Mouse (Mus musculus) layer of hippocampus, adult 2 months (tissue): ENCODE results near the gene Duxf3. TPM values are rescaled to one million over a fixed set of nuclear protein-coding genes. Genes with fewer than 3 reads are reported as not detected.

Experiments
- DNase-seq, 2 experiments: peaks; one replicate each; pipeline ENCODE4 v3.0.0; 2022; ENCODE audit warnings: low spot score in 2 of 2
- H3K27ac ChIP-seq: fragments of 200-600 bp; 2 replicates; pipeline ENCODE4 v1.8.1; 2022
- H3K4me3 ChIP-seq: fragments of 200-600 bp; 2 replicates; pipeline ENCODE4 v1.8.1; 2022; ENCODE audit warnings: mild to moderate bottlenecking
- CTCF ChIP-seq: fragments of 200-600 bp; conservative IDR thresholded peaks from 2 replicates; pipeline ENCODE4 v1.8.1; 2022; ENCODE audit warnings: antibody characterized with exemption, mild to moderate bottlenecking, moderate library complexity
- total RNA-seq, 2 experiments: library from RNA; stranded (reverse); gene quantifications; 2 replicates each; pipeline ENCODE4 v1.2.3; 2021

Gene Duxf3
- total RNA-seq, 2 experiments from 2014 or later: not detected

DNA sequence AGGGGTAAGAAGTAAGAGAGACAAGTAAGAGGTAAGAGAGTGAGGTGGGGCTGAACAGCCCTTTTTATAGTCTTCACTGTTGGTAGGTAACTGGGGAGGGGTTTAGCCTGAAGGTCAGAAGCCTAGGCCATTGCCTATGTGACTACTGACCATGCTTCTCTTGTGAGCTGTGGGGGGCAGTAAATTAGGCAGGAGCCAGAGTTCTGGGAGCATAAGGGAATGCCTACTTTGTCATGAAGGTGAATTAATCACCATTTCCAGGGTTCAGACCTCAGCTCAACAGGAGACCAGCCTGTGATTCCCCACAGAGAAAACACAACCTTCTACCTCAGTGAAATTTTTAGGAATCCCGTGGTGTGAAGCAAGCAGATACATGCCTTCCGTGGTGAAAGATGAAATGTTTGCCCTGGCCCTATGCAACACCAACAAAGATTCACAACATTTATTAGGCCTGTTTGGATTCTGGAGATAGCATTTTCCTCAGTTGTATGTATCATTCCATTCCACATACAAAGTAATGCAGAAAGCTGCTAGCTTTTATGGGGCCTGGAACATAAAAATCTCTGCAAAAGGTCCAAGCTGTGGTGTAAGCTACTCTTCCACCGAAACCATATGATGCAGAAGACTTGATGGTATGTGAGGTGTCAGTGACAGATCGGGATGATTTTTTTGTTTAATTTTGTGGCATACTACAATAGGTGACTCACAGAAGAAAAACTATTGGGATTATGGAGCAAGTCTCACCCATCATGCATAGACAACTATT lies 25.7 kb downstream of the Duxf3 start:
- DNase-seq: no peak
- no peak for TF ChIP-seq CTCF
- Histone ChIP-seq H3K27ac (no peak overlapping the region), H3K4me3 (no peak overlapping the region)

DNA sequence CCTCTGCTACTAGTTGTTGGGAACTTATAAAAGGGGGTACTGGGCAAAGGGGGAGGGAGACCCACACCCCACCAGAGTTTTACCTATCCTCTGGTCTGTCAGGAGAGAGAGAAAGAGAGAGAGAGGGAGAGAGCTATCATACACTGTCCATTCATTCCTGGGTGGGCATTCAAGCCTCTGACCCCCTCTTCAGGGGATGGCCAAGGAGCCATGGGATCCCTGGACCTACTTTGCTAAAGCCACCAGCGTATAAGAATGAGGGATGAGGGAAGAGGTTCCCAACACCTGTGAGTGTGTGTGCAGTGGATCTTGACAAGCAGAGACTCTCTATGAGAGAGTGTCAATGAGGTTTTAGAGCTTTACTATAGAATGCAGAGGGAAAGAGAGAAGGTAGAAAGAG lies 26.5 kb downstream of the Duxf3 start:
- no peak overlapping the region for H3K4me3 ChIP-seq
- H3K27ac ChIP-seq: no peak overlapping the region
- TF ChIP-seq CTCF: no peak
- no peak for DNase-seq

Other genes starting within 250 kb of the Duxf3 start
- gene AW822073, start 7.7 kb downstream of the Duxf3 start, total RNA-seq: not detected
- not detected for gene Gm4981, start 4.0 kb upstream of the Duxf3 start, total RNA-seq
- 10 to 100 TPM; 75.9 to 81.9 TPM for gene Gcc2, start 22.8 kb upstream of the Duxf3 start, total RNA-seq
- 10 to 100 TPM; 20.7 to 22.6 TPM for gene Lims1, start 90.8 kb upstream of the Duxf3 start, total RNA-seq
- 10 to 100 TPM; 78.2 to 81.5 TPM for gene Ranbp2, start 214.2 kb upstream of the Duxf3 start, total RNA-seq